Mouse (Mus musculus) hindbrain, embryonic 15.5 days (tissue): ENCODE measurements around the gene Scimp. TPM values are rescaled to one million over a fixed set of nuclear protein-coding genes. Genes with fewer than 3 reads are reported as not detected.

Experiments
- ATAC-seq: fragments of 200-750 bp; cut with Nextera tagmentation; 2 replicates; pipeline ENCODE4 v1.8.0; 2017; ENCODE audit warnings: low read depth, moderate number of reproducible peaks, moderate TSS enrichment; ENCODE audit not compliant: low FRiP score
- H3K27ac ChIP-seq: fragments of 300-500 bp; sonication (generic); replicated peaks from 2 replicates; pipeline ENCODE4 v1.5.1; 2015; ENCODE audit warnings: mild to moderate bottlenecking, inconsistent platforms
- H3K27me3 ChIP-seq: fragments of 300-500 bp; sonication (generic); 2 replicates; pipeline ENCODE4 v1.6.1; 2015; ENCODE audit warnings: control low read depth, inconsistent platforms
- H3K36me3 ChIP-seq: fragments of 300-500 bp; sonication (generic); 2 replicates; pipeline ENCODE4 v1.6.1; 2015; ENCODE audit warnings: control low read depth, inconsistent platforms
- H3K4me1 ChIP-seq: fragments of 300-500 bp; sonication (generic); replicated peaks from 2 replicates; pipeline ENCODE4 v1.6.1; 2015; ENCODE audit warnings: control low read depth, inconsistent platforms
- H3K4me2 ChIP-seq: fragments of 300-500 bp; sonication (generic); 2 replicates; pipeline ENCODE4 v1.6.1; 2015; ENCODE audit warnings: moderate library complexity, mild to moderate bottlenecking, inconsistent platforms
- H3K4me3 ChIP-seq: fragments of 300-500 bp; sonication (generic); 2 replicates; pipeline ENCODE4 v1.5.1; 2015; ENCODE audit warnings: mild to moderate bottlenecking, inconsistent platforms
- H3K9ac ChIP-seq: fragments of 300-500 bp; sonication (generic); 2 replicates; pipeline ENCODE4 v1.6.1; 2015; ENCODE audit warnings: inconsistent platforms
- H3K9me3 ChIP-seq: fragments of 300-500 bp; sonication (generic); 2 replicates; pipeline ENCODE4 v1.6.1; 2016; ENCODE audit warnings: control low read depth, inconsistent platforms
- WGBS: fragments of 180-500 bp; shearing (Covaris S2); methylation state at CpG from one replicate; pipeline ENCODE4 v1.1.7; 2015; 5-methylcytosine and 5-hydroxymethylcytosine counted together
- polyA plus RNA-seq: library from polyadenylated mRNA; unstranded; fragments of >200 nt; fragmentation: Nextera tagmentation; extraction: Ambion mirVana; gene quantifications from 2 replicates; pipeline ENCODE4 v1.2.1, GENCODE M21; 2015

The Scimp gene
- polyA plus RNA-seq, 1 experiment from 2014 or later = not detected

GRCm38 (mm10) chr11:70831201-70831600, 18.8 kb upstream of the Scimp start:
- ATAC-seq = no peak
- 47% methylated on average over 3 of the region's 3 CpGs for WGBS
- H3K4me3 ChIP-seq = no peak overlapping the region
- H3K9me3 ChIP-seq = no peaks in the 10 kb centered on the region
- no peak overlapping the region for H3K27ac ChIP-seq
- H3K9ac ChIP-seq = no peak overlapping the region
- H3K27me3 ChIP-seq = no peaks in the 10 kb centered on the region
- H3K4me1 ChIP-seq = no peaks in the 10 kb centered on the region
- no peak overlapping the region for H3K4me2 ChIP-seq
- no peaks in the 10 kb centered on the region for H3K36me3 ChIP-seq

- 87% methylated on average over 11 of the region's 11 CpGs for WGBS
- no peaks in the 10 kb centered on the region for H3K4me1 ChIP-seq
- no peaks in the 10 kb centered on the region for H3K9me3 ChIP-seq
- no peaks in the 10 kb centered on the region for H3K36me3 ChIP-seq
- H3K9ac ChIP-seq = no peak overlapping the region
- no peak overlapping the region for H3K27ac ChIP-seq
- no peak for ATAC-seq
- H3K27me3 ChIP-seq = no peaks in the 10 kb centered on the region
- no peak overlapping the region for H3K4me2 ChIP-seq
- no peak overlapping the region for H3K4me3 ChIP-seq
Observed at GRCm38 (mm10) chr11:70828975-70829615, 16.7 kb upstream of the Scimp start.

- H3K9ac ChIP-seq = no peak overlapping the region
- H3K27ac ChIP-seq = no peak overlapping the region
- H3K36me3 ChIP-seq = no peaks in the 10 kb centered on the region
- no peaks in the 10 kb centered on the region for H3K4me1 ChIP-seq
- H3K27me3 ChIP-seq = no peaks in the 10 kb centered on the region
- no peaks in the 10 kb centered on the region for H3K9me3 ChIP-seq
- no peak for ATAC-seq
- H3K4me2 ChIP-seq = no peak overlapping the region
- 91% methylated on average over 2 of the region's 2 CpGs for WGBS
- no peak overlapping the region for H3K4me3 ChIP-seq
Observed at GRCm38 (mm10) chr11:70826207-70826606, 13.8 kb upstream of the Scimp start.

GRCm38 (mm10) chr11:70821728-70822591, 9.6 kb upstream of the Scimp start:
- H3K4me1 ChIP-seq = no peaks in the 10 kb centered on the region
- H3K4me2 ChIP-seq = no peak overlapping the region
- no peak overlapping the region for H3K9ac ChIP-seq
- no peaks in the 10 kb centered on the region for H3K27me3 ChIP-seq
- no peak overlapping the region for H3K4me3 ChIP-seq
- no peak overlapping the region for H3K27ac ChIP-seq
- 57% methylated on average over 17 of the region's 17 CpGs for WGBS
- H3K9me3 ChIP-seq = no peaks in the 10 kb centered on the region
- no peaks in the 10 kb centered on the region for H3K36me3 ChIP-seq
- 0 out of 2 replicates have a peak, but pooled peaks have one; percentile 38 for ATAC-seq

GRCm38 (mm10) chr11:70820120-70820519, 7.7 kb upstream of the Scimp start:
- no peak for ATAC-seq

GRCm38 (mm10) chr11:70816770-70817169, 4.4 kb upstream of the Scimp start:
- no peak for ATAC-seq

More at GRCm38 (mm10) chr11:70820120-70820519, 7.7 kb upstream of the Scimp start:
- Histone ChIP-seq H3K36me3 (no peaks in the 10 kb centered on the region), H3K4me1 (no peaks in the 10 kb centered on the region), H3K4me3 (no peak overlapping the region), H3K9ac (no peak overlapping the region), H3K9me3 (no peaks in the 10 kb centered on the region), H3K27ac (no peak overlapping the region), H3K27me3 (no peaks in the 10 kb centered on the region), H3K4me2 (no peak overlapping the region)
- WGBS = 87% methylated on average over 8 of the region's 8 CpGs

GRCm38 (mm10) chr11:70815498-70816078, 3.2 kb upstream of the Scimp start:
- Histone ChIP-seq H3K9ac (no peak overlapping the region), H3K4me2 (no peak overlapping the region), H3K9me3 (no peaks in the 10 kb centered on the region), H3K36me3 (no peaks in the 10 kb centered on the region), H3K27ac (no peak overlapping the region), H3K4me1 (no peaks in the 10 kb centered on the region), H3K27me3 (no peaks in the 10 kb centered on the region), H3K4me3 (no peak overlapping the region)
- no peak for ATAC-seq
- WGBS = 35% methylated on average over 6 of the region's 6 CpGs

More at GRCm38 (mm10) chr11:70816770-70817169, 4.4 kb upstream of the Scimp start:
- no peak overlapping the region for H3K4me2 ChIP-seq
- H3K4me1 ChIP-seq = no peaks in the 10 kb centered on the region
- no peak overlapping the region for H3K27ac ChIP-seq
- H3K9me3 ChIP-seq = no peaks in the 10 kb centered on the region
- WGBS = 83% methylated on average over 4 of the region's 4 CpGs
- H3K9ac ChIP-seq = no peak overlapping the region
- H3K27me3 ChIP-seq = no peaks in the 10 kb centered on the region
- H3K4me3 ChIP-seq = no peak overlapping the region
- no peaks in the 10 kb centered on the region for H3K36me3 ChIP-seq

GRCm38 (mm10) chr11:70815071-70815470, 2.7 kb upstream of the Scimp start:
- 85% methylated on average over 8 of the region's 8 CpGs for WGBS
- Histone ChIP-seq H3K27ac (no peak overlapping the region), H3K36me3 (no peaks in the 10 kb centered on the region), H3K4me3 (no peak overlapping the region), H3K27me3 (no peaks in the 10 kb centered on the region), H3K4me1 (no peaks in the 10 kb centered on the region), H3K9ac (no peak overlapping the region), H3K9me3 (no peaks in the 10 kb centered on the region), H3K4me2 (no peak overlapping the region)
- no peak for ATAC-seq

GRCm38 (mm10) chr11:70811471-70812240, 730 bp downstream of the Scimp start:
- Histone ChIP-seq H3K9me3 (no peaks in the 10 kb centered on the region), H3K9ac (no peak overlapping the region), H3K4me3 (no peak overlapping the region), H3K4me2 (no peak overlapping the region), H3K27ac (no peak overlapping the region), H3K27me3 (no peaks in the 10 kb centered on the region), H3K4me1 (no peaks in the 10 kb centered on the region), H3K36me3 (no peaks in the 10 kb centered on the region)
- ATAC-seq = no peak
- WGBS = 71% methylated on average over 13 of the region's 13 CpGs

- H3K27me3 ChIP-seq = no peaks in the 10 kb centered on the region
- no peak overlapping the region for H3K4me3 ChIP-seq
- H3K9ac ChIP-seq = no peak overlapping the region
- H3K36me3 ChIP-seq = no peaks in the 10 kb centered on the region
- no peak overlapping the region for H3K27ac ChIP-seq
- no peak for ATAC-seq
- no peak overlapping the region for H3K4me2 ChIP-seq
- WGBS = 77% methylated on average over 5 of the region's 5 CpGs
- H3K4me1 ChIP-seq = no peaks in the 10 kb centered on the region
- H3K9me3 ChIP-seq = no peaks in the 10 kb centered on the region
Observed at GRCm38 (mm10) chr11:70811041-70811440, 1.3 kb downstream of the Scimp start.

GRCm38 (mm10) chr11:70809011-70809410, 3.4 kb downstream of the Scimp start:
- no peak for ATAC-seq
- H3K27me3 ChIP-seq = no peaks in the 10 kb centered on the region

More at GRCm38 (mm10) chr11:70809011-70809410, 3.4 kb downstream of the Scimp start:
- no peaks in the 10 kb centered on the region for H3K4me1 ChIP-seq
- 29% methylated on average over 1 of the region's 1 CpGs for WGBS
- H3K4me3 ChIP-seq = no peak overlapping the region
- no peak overlapping the region for H3K4me2 ChIP-seq
- H3K9ac ChIP-seq = no peak overlapping the region
- H3K9me3 ChIP-seq = no peaks in the 10 kb centered on the region
- no peak overlapping the region for H3K27ac ChIP-seq
- H3K36me3 ChIP-seq = no peaks in the 10 kb centered on the region
